Mouse (Mus musculus) neural tube, embryonic 14.5 days (tissue): ENCODE data around the gene 1810055G02Rik. TPM values are rescaled to one million over a fixed set of nuclear protein-coding genes. Genes with fewer than 3 reads are reported as not detected.
A peak's percentile ranks its signal among the peaks of the same experiment; 100 is the strongest.

Experiments
- ATAC-seq: fragments of 200-750 bp; cut with Nextera tagmentation; 2 replicates; pipeline ENCODE4 v1.8.0; 2017; ENCODE audit warnings: low read depth, mild to moderate bottlenecking, moderate TSS enrichment, moderate library complexity
- H3K27ac ChIP-seq: fragments of 300-500 bp; sonication (generic); 2 replicates; pipeline ENCODE4 v1.5.1; 2014; ENCODE audit warnings: low read depth, mild to moderate bottlenecking, control low read depth, low read length, moderate library complexity, mixed read lengths
- H3K27me3 ChIP-seq: fragments of 300-500 bp; sonication (generic); 2 replicates; pipeline ENCODE4 v1.6.1; 2014; ENCODE audit warnings: low read length; ENCODE audit not compliant: control insufficient read depth, insufficient read depth
- H3K36me3 ChIP-seq: fragments of 300-500 bp; sonication (generic); 2 replicates; pipeline ENCODE4 v1.6.1; 2014; ENCODE audit warnings: low read length, mixed read lengths; ENCODE audit not compliant: control insufficient read depth, insufficient read depth
- H3K4me1 ChIP-seq: fragments of 300-500 bp; sonication (generic); 2 replicates; pipeline ENCODE4 v1.6.1; 2014; ENCODE audit warnings: low read length; ENCODE audit not compliant: control insufficient read depth, insufficient read depth
- H3K4me2 ChIP-seq: fragments of 300-500 bp; sonication (generic); 2 replicates; pipeline ENCODE4 v1.6.1; 2014; ENCODE audit warnings: mild to moderate bottlenecking, low read depth, low read length, control low read depth
- H3K4me3 ChIP-seq: fragments of 300-500 bp; sonication (generic); 2 replicates; pipeline ENCODE4 v1.5.1; 2014; ENCODE audit warnings: low read depth, low read length, control low read depth, mixed read lengths
- H3K9ac ChIP-seq: fragments of 300-500 bp; sonication (generic); replicated peaks from 2 replicates; pipeline ENCODE4 v1.6.1; 2014; ENCODE audit warnings: low read depth, mild to moderate bottlenecking, control low read depth, low read length, mixed read lengths
- H3K9me3 ChIP-seq: fragments of 300-500 bp; sonication (generic); 2 replicates; pipeline ENCODE4 v1.6.1; 2016; ENCODE audit warnings: low read length; ENCODE audit not compliant: control insufficient read depth
- WGBS: fragments of 180-500 bp; shearing (Covaris S2); extraction: QIAGEN DNeasy Blood & Tissue Kit; methylation state at CpG from one replicate; pipeline ENCODE4 v1.1.7; 2014; 5-methylcytosine and 5-hydroxymethylcytosine counted together
- polyA plus RNA-seq: library from polyadenylated mRNA; unstranded; fragments of >200 nt; fragmentation: Nextera tagmentation; extraction: Ambion mirVana; gene quantifications from 2 replicates; pipeline ENCODE4 v1.2.1, GENCODE M21; 2014

Gene 1810055G02Rik
- 33.4 and 37.6 TPM in 2 replicates for polyA plus RNA-seq

- Histone ChIP-seq H3K27me3 (no peaks in the 10 kb centered on the region), H3K9ac (peak within 1 kb of the TSS; percentile 81), H3K9me3 (no peaks in the 10 kb centered on the region), H3K27ac (peak within 1 kb of the TSS; percentile 91), H3K4me1 (peaks cover 15% of the 10 kb centered on the region), H3K36me3 (no peaks in the 10 kb centered on the region), H3K4me3 (peak within 1 kb of the TSS; percentile 80), H3K4me2 (peak within 1 kb of the TSS; percentile 60)
- under 1% methylated on average over 61 of the region's 61 CpGs for WGBS
- peak; percentile 97 for ATAC-seq
Measured at GRCm38 (mm10) chr19:3708078-3709012, at the start of gene 1810055G02Rik. 1810055G02Rik (plus strand) TSS chr19:3708293.

DNA sequence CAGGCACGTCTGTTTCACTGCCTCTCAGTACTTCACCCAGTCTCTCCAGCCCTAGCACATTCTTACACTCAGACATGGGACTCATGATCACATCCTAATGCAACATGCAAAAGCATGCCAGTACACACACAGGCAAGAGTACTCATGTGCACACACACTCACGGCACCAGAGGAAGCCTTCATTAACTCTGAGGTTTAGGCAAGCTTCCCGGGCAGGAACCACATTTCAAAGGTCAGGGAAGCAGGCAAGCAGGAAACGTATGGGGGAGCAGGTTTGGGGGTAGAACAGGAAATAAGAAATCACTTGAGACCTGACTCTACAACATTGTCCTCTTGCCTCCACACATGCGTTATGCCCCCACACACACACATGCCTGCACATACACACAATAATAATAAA, 42.6 kb upstream of the 1810055G02Rik start:
- H3K4me2 ChIP-seq: no peak overlapping the region
- no peak overlapping the region for H3K27ac ChIP-seq
- no peak for ATAC-seq
- no peaks in the 10 kb centered on the region for H3K9me3 ChIP-seq
- no peak overlapping the region for H3K4me3 ChIP-seq
- no peaks in the 10 kb centered on the region for H3K27me3 ChIP-seq
- WGBS: 69% methylated on average over 5 of the region's 5 CpGs
- H3K9ac ChIP-seq: no peak overlapping the region
- H3K4me1 ChIP-seq: 0 out of 2 replicates have a peak, but pooled peaks cover 5% of the 10 kb centered on the region
- no peaks in the 10 kb centered on the region for H3K36me3 ChIP-seq

GRCm38 (mm10) chr19:3666632-3667031, 41.5 kb upstream of the 1810055G02Rik start:
- 0 out of 2 replicates have a peak, but pooled peaks cover 5% of the 10 kb centered on the region for H3K4me1 ChIP-seq
- no peak overlapping the region for H3K4me2 ChIP-seq
- no peaks in the 10 kb centered on the region for H3K27me3 ChIP-seq
- WGBS: 92% methylated on average over 2 of the region's 2 CpGs
- no peak overlapping the region for H3K9ac ChIP-seq
- H3K27ac ChIP-seq: no peak overlapping the region
- no peaks in the 10 kb centered on the region for H3K36me3 ChIP-seq
- H3K9me3 ChIP-seq: no peaks in the 10 kb centered on the region
- H3K4me3 ChIP-seq: no peak overlapping the region
- ATAC-seq: no peak

GRCm38 (mm10) chr19:3667155-3667895, 40.8 kb upstream of the 1810055G02Rik start:
- no peak for ATAC-seq
- Histone ChIP-seq H3K4me3 (no peak overlapping the region), H3K27me3 (no peaks in the 10 kb centered on the region), H3K9me3 (no peaks in the 10 kb centered on the region), H3K4me1 (0 out of 2 replicates have a peak, but pooled peaks cover 5% of the 10 kb centered on the region), H3K9ac (no peak overlapping the region), H3K4me2 (no peak overlapping the region), H3K36me3 (no peaks in the 10 kb centered on the region), H3K27ac (no peak overlapping the region)
- WGBS: 78% methylated on average over 6 of the region's 6 CpGs

GRCm38 (mm10) chr19:3667979-3668378, 40.1 kb upstream of the 1810055G02Rik start:
- Histone ChIP-seq H3K4me1 (0 out of 2 replicates have a peak, but pooled peaks cover 5% of the 10 kb centered on the region), H3K9ac (no peak overlapping the region), H3K27me3 (no peaks in the 10 kb centered on the region), H3K4me3 (no peak overlapping the region), H3K9me3 (no peaks in the 10 kb centered on the region), H3K4me2 (no peak overlapping the region), H3K36me3 (no peaks in the 10 kb centered on the region), H3K27ac (no peak overlapping the region)
- 77% methylated on average over 11 of the region's 11 CpGs for WGBS
- ATAC-seq: no peak

DNA sequence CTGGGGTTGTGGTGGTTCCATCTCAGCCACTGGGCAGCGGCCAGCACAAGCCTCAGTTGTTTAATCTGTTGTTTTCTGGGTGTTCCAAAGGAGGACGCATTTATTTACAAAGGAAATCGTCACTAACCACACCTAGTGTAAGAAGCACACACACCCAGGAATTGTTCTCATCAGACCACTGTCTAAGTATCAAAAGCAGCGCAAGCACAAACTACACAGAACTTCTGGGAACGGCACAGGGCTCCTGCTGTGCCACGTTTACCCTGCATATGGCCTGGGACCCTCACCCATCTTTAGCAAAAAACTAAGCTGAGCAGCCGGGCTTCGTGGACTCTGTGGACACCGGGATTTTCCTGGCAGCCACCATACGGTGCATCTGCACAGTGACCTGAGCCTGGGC, 39.5 kb upstream of the 1810055G02Rik start:
- no peak for ATAC-seq
- Histone ChIP-seq H3K4me3 (no peak overlapping the region), H3K27me3 (no peaks in the 10 kb centered on the region), H3K36me3 (no peaks in the 10 kb centered on the region), H3K9ac (no peak overlapping the region), H3K4me1 (0 out of 2 replicates have a peak, but pooled peaks cover 5% of the 10 kb centered on the region), H3K9me3 (no peaks in the 10 kb centered on the region), H3K4me2 (no peak overlapping the region), H3K27ac (no peak overlapping the region)
- 84% methylated on average over 10 of the region's 10 CpGs for whole genome bisulfite sequencing

- no peak overlapping the region for H3K4me3 ChIP-seq
- no peak for ATAC-seq
- H3K27ac ChIP-seq: no peak overlapping the region
Measured at GRCm38 (mm10) chr19:3669100-3669499, 39.0 kb upstream of the 1810055G02Rik start.

DNA sequence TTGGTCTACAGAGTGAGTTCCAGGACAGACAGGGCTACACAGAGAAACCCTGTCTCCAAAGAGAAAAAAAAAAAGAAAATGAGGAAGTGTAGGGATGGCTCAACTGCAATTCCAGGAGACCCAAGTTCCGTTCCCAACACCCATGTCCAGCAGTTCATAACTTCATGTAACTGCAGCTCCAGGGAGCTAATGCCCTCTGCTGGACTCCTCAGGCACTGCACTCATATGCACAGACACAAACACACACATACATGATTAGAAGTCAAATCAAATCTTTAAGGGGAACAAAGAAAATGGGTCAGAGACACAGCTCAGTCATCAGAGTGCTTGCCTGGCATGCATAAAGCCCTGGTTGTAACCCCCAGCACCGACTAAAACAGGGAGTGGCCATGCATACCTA, 34.9 kb upstream of the 1810055G02Rik start:
- H3K4me1 ChIP-seq: 0 out of 2 replicates have a peak, but pooled peaks cover 2% of the 10 kb centered on the region
- 96% methylated on average over 2 of the region's 2 CpGs for WGBS
- no peak for ATAC-seq

More at GRCm38 (mm10) chr19:3669100-3669499, 39.0 kb upstream of the 1810055G02Rik start:
- Histone ChIP-seq H3K36me3 (no peaks in the 10 kb centered on the region), H3K4me1 (0 out of 2 replicates have a peak, but pooled peaks cover 5% of the 10 kb centered on the region), H3K4me2 (no peak overlapping the region), H3K9ac (no peak overlapping the region), H3K27me3 (no peaks in the 10 kb centered on the region), H3K9me3 (no peaks in the 10 kb centered on the region)
- WGBS: 60% methylated on average over 13 of the region's 13 CpGs

More for the DNA sequence above, 34.9 kb upstream of the 1810055G02Rik start:
- no peaks in the 10 kb centered on the region for H3K27me3 ChIP-seq
- no peak overlapping the region for H3K27ac ChIP-seq
- no peaks in the 10 kb centered on the region for H3K9me3 ChIP-seq
- no peak overlapping the region for H3K4me2 ChIP-seq
- H3K9ac ChIP-seq: no peak overlapping the region
- H3K36me3 ChIP-seq: no peaks in the 10 kb centered on the region
- H3K4me3 ChIP-seq: no peak overlapping the region
